Mouse (Mus musculus) kidney, adult 2 months (tissue): ENCODE results near the gene Rheb. TPM values are rescaled to one million over a fixed set of nuclear protein-coding genes. Genes with fewer than 3 reads are reported as not detected.
"Not testable (repeated sequence)": the region's sequence is repeated elsewhere in the genome, so short reads cannot be mapped to it uniquely, and the experiment has no call there.

Source experiments
- DNase-seq: peaks from one replicate; pipeline ENCODE4 v3.0.0; 2021
- H3K27ac ChIP-seq: fragments of 200-500 bp; 2 replicates; pipeline ENCODE4 v1.5.1; 2012; ENCODE audit warnings: low read depth, low read length, control low read depth, inconsistent platforms; ENCODE audit not compliant: insufficient read depth
- H3K27me3 ChIP-seq: fragments of 200-500 bp; replicated peaks from 2 replicates; pipeline ENCODE4 v1.6.1; 2012; ENCODE audit warnings: mild to moderate bottlenecking, moderate library complexity, low read length, inconsistent platforms; ENCODE audit not compliant: control insufficient read depth, insufficient read depth
- H3K36me3 ChIP-seq: fragments of 200-500 bp; 2 replicates; pipeline ENCODE4 v1.6.1; 2012; ENCODE audit warnings: mild to moderate bottlenecking, moderate library complexity, low read length, inconsistent platforms; ENCODE audit not compliant: control insufficient read depth, insufficient read depth
- H3K4me1 ChIP-seq: fragments of 200-500 bp; 2 replicates; pipeline ENCODE4 v1.6.1; 2011; ENCODE audit warnings: low read length; ENCODE audit not compliant: control insufficient read depth, insufficient read depth
- H3K4me3 ChIP-seq: fragments of 200-500 bp; 2 replicates; pipeline ENCODE4 v1.5.1; 2011; ENCODE audit warnings: mild to moderate bottlenecking, low read depth, low read length, control low read depth; ENCODE audit not compliant: insufficient read depth
- CTCF ChIP-seq: fragments of 200-500 bp; conservative IDR thresholded peaks from 2 replicates; pipeline ENCODE4 v1.5.1; 2011; ENCODE audit warnings: low read depth, mild to moderate bottlenecking, control low read depth, low read length, moderate library complexity, mixed read lengths; ENCODE audit not compliant: insufficient read depth, insufficient read length
- POLR2A ChIP-seq: fragments of 200-500 bp; IDR thresholded peaks from one replicate; pipeline ENCODE4 v1.6.1; 2011; ENCODE audit warnings: low read depth, low read length, control low read depth
- WGBS: fragments of 180-500 bp; shearing (Covaris S2); methylation state at CpG from one replicate; pipeline ENCODE4 v1.1.7; 2018; 5-methylcytosine and 5-hydroxymethylcytosine counted together
- polyA plus RNA-seq: library from polyadenylated mRNA; depleted of rRNA; stranded (reverse); fragments of >200 nt; gene quantifications from 2 replicates; pipeline ENCODE4 v1.2.3, GENCODE M21; 2012

Gene Rheb
- polyA plus RNA-seq, 1 experiment: 31.5 TPM

GRCm38 (mm10) chr5:24782957-24783356 lies 59.5 kb downstream of the Rheb start:
- TF ChIP-seq POLR2A: no peak
- TF ChIP-seq CTCF: no peak
- no peak overlapping the region for H3K4me3 ChIP-seq
- 89% methylated on average over 4 of the region's 4 CpGs for WGBS
- no peaks in the 10 kb centered on the region for H3K4me1 ChIP-seq
- no peak overlapping the region for H3K27ac ChIP-seq
- H3K36me3 ChIP-seq: no peaks in the 10 kb centered on the region
- no peaks in the 10 kb centered on the region for H3K27me3 ChIP-seq
- DNase-seq: no peak

GRCm38 (mm10) chr5:24781048-24781447 lies 61.4 kb downstream of the Rheb start:
- DNase-seq: no peak
- TF ChIP-seq POLR2A: no peak
- no peak for TF ChIP-seq CTCF

DNA sequence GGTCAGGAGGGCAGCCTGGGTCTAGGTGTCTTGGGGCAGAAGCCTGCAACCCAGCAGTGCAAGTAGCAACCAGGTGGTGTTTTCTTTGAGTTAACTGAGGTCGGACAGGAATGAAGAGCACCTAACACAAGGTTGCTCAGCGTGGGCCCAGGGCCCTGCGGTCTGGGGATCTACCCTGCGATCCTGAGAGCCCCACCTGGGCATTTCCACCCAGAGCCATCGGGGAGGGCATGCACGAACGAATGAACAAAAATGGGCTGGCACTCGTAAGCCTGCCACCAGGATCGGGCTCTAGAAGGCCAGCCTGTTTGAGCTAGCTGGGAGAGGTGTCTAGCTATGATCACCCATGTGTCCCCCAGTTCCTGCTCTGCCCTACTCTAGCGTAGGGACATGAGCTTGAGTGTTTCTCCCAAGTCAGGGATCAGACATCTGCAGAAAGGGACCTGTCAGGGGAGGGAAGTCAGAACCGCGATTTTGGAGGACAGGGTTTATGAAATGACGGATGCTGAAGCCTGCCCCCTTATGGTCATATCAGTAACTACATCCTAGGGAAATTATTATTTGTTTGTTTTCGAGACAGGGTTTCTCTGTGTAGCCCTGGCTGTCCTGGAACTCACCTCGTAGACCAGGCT lies 62.4 kb downstream of the Rheb start:
- Histone ChIP-seq H3K27ac (no peak overlapping the region), H3K4me3 (no peak overlapping the region), H3K4me1 (no peaks in the 10 kb centered on the region), H3K36me3 (no peaks in the 10 kb centered on the region), H3K27me3 (no peaks in the 10 kb centered on the region)
- TF ChIP-seq CTCF: peak; percentile 58
- TF ChIP-seq POLR2A: no peak
- 42% methylated on average over 15 of the region's 15 CpGs for WGBS
- DNase-seq: peak; percentile 49

More at GRCm38 (mm10) chr5:24781048-24781447, 61.4 kb downstream of the Rheb start:
- no peaks in the 10 kb centered on the region for H3K36me3 ChIP-seq
- H3K27me3 ChIP-seq: no peaks in the 10 kb centered on the region
- no peak overlapping the region for H3K4me3 ChIP-seq
- no peak overlapping the region for H3K27ac ChIP-seq
- 41% methylated on average over 5 of the region's 5 CpGs for WGBS
- H3K4me1 ChIP-seq: no peaks in the 10 kb centered on the region

DNA sequence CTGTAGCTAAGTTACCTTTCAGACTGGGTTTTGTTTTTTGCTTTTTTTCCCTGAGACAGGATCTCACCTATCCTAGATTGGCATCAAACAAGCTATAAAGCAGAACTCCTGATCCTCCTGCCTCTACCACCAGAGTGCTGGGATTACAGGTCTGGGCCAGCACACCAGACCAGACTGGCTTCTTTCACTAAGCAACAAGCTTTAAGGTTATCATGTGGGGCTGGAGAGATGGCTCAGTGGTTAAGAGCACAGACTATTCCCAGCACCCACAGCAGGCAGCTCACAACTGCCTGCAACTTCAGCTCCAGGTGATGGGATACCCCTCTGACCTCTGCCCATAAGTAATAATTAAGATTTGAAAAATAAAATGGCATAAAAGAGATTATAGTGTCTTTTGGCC lies 63.1 kb downstream of the Rheb start:
- no peak for DNase-seq
- Histone ChIP-seq H3K36me3 (no peaks in the 10 kb centered on the region), H3K27me3 (no peaks in the 10 kb centered on the region), H3K4me3 (no peak overlapping the region), H3K27ac (no peak overlapping the region), H3K4me1 (no peaks in the 10 kb centered on the region)
- TF ChIP-seq CTCF: no peak
- no peak for TF ChIP-seq POLR2A

- no peaks in the 10 kb centered on the region for H3K36me3 ChIP-seq
- no peak for TF ChIP-seq CTCF
- no peak for TF ChIP-seq POLR2A
- no peaks in the 10 kb centered on the region for H3K27me3 ChIP-seq
- no peak overlapping the region for H3K4me3 ChIP-seq
- no peaks in the 10 kb centered on the region for H3K4me1 ChIP-seq
- 57% methylated on average over 13 of the region's 13 CpGs for WGBS
- no peak overlapping the region for H3K27ac ChIP-seq
- DNase-seq: no peak
Observed at GRCm38 (mm10) chr5:24778843-24779140, 63.6 kb downstream of the Rheb start.

DNA sequence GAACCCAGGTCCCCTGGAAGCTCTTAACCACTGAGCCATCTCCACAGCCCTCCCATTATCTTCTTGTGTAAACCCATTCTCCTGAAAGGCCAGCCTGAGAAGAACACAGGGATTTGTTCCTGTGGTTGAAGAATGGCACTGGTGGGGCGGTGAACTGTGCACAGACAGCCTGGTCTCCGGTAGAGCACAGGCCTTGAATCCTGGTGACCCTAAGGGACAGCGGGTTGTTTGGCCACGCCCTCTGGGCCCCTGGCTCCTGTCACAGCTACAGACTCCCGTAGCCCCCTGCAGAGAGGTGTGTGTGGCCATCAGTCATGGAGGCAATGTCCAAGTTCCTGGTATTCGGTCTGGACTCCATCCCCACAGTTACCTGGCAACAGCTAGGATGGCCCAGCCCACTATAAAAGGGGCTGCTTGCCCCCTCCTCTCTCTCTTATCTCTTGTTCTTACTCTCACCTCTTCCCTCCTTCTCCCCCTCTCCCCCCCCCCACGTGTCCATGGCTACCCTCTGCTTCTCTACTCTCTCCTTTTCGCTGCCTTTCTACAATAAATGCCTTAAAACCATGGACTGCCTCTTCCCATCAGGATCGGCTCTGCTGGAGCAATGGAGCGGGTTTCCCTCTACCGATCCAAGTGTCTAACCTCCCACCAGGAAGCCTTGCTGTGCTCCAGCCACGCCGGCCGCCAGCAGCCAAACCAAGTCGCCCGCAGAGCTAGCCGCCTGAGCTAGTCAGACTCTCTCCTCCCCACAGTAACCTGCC lies 64.2 kb downstream of the Rheb start:
- TF ChIP-seq CTCF (no peak), POLR2A (no peak)
- Histone ChIP-seq H3K36me3 (no peaks in the 10 kb centered on the region), H3K4me3 (no peak overlapping the region), H3K27ac (no peak overlapping the region), H3K4me1 (no peaks in the 10 kb centered on the region), H3K27me3 (no peaks in the 10 kb centered on the region)
- DNase-seq: no peak
- WGBS: 39% methylated on average over 17 of the region's 17 CpGs

DNA sequence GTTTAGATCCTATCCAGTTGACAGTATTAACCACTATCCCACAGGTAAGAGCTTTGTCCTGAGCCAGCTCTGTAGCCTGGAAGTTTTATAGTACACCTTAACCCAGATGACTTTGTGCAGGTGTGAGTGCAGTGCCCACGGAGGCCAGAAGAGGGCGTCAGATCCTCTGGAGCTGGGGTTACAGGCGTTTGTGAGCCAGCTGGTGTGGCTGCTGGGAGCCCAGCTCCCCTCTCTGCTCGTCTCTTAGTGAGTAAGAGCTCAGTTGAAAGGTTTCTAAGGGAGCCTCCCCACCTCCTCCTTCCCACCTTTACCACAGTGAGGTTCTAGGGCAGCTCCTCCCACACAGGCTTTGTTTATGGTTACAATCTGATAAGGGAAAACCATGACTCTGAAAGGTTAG lies 65.7 kb downstream of the Rheb start:
- Histone ChIP-seq H3K27me3 (no peaks in the 10 kb centered on the region), H3K4me3 (no peak overlapping the region), H3K4me1 (no peaks in the 10 kb centered on the region), H3K36me3 (no peaks in the 10 kb centered on the region), H3K27ac (no peak overlapping the region)
- no peak for TF ChIP-seq CTCF
- no peak for TF ChIP-seq POLR2A
- no peak for DNase-seq
- WGBS: 64% methylated on average over 4 of the region's 4 CpGs

DNA sequence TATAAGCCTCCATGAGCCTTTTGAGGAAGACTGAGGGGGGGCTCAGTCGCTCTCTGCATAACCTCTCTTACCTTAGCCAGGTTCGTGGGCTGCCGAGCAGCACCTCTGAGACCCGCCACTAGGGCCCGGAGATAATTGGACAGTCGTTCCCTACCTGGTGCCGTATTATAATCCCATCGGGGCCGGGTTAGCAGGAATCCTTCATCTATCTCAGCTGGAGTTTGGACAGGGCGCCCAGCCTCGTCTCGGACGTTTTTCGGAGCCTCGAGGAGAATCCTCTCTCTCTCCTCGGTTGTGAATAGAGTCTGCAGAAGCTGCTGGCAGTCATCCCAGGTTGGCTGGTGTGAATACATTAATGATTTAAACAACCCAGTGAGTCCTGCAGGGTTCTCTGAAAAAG lies 67.9 kb downstream of the Rheb start:
- H3K27me3 ChIP-seq, H3K4me3 ChIP-seq, H3K27ac ChIP-seq, DNase-seq, H3K4me1 ChIP-seq, H3K36me3 ChIP-seq: not testable (repeated sequence)
- 89% methylated on average over 16 of the region's 16 CpGs for WGBS
